Mouse (Mus musculus) MEL (cell line): ENCODE results near the gene 2010109A12Rik. TPM values are rescaled to one million over a fixed set of nuclear protein-coding genes. Genes with fewer than 3 reads are reported as not detected.

Experiments used
- DNase-seq: peaks from one replicate; pipeline ENCODE4 v3.0.0; 2011; ENCODE audit warnings: low read depth, low spot score
- H3K27ac ChIP-seq: 2 replicates; pipeline ENCODE4 v1.5.1; 2012; ENCODE audit warnings: low read depth, mild to moderate bottlenecking, control low read depth, low read length, moderate library complexity; ENCODE audit not compliant: control insufficient read depth
- H3K27me3 ChIP-seq, 2 experiments: fragments of 150-350 bp in 1 of 2; sonication (generic) in 1 of 2; 2 replicates each; pipeline ENCODE4 v1.6.1; 2012; ENCODE audit warnings: low read length in 2 of 2, mild to moderate bottlenecking in 2 of 2, improper control_type of control experiment in 1 of 2, moderate library complexity in 1 of 2; ENCODE audit not compliant: insufficient read depth in 2 of 2, control insufficient read depth in 1 of 2
- H3K36me3 ChIP-seq, 2 experiments: 2 replicates each; pipeline ENCODE4 v1.6.1; 2012 to 2014; ENCODE audit warnings: low read length in 2 of 2, improper control_type of control experiment in 1 of 2, inconsistent platforms in 1 of 2, mild to moderate bottlenecking in 1 of 2; ENCODE audit not compliant: insufficient read depth in 2 of 2, control insufficient read depth in 1 of 2
- H3K4me1 ChIP-seq, 2 experiments: fragments of 150-350 bp in 1 of 2; sonication (generic) in 1 of 2; 2 replicates each; pipeline ENCODE4 v1.6.1; 2012; ENCODE audit warnings: low read length in 2 of 2, improper control_type of control experiment in 1 of 2, mild to moderate bottlenecking in 1 of 2; ENCODE audit not compliant: insufficient read depth in 2 of 2, control insufficient read depth in 1 of 2
- H3K4me3 ChIP-seq, 2 experiments: fragments of 150-350 bp in 1 of 2; sonication (generic) in 1 of 2; 2 replicates each; pipeline ENCODE4 v1.5.1; 2012; ENCODE audit warnings: low read depth in 2 of 2, low read length in 2 of 2, mild to moderate bottlenecking in 2 of 2, moderate library complexity in 2 of 2, control low read depth in 1 of 2, improper control_type of control experiment in 1 of 2; ENCODE audit not compliant: control insufficient read depth in 1 of 2, insufficient read depth in 1 of 2
- H3K79me2 ChIP-seq: 2 replicates; pipeline ENCODE4 v1.6.1; 2012; ENCODE audit warnings: mild to moderate bottlenecking, low read length, moderate library complexity; ENCODE audit not compliant: control insufficient read depth, poor library complexity, insufficient read depth
- H3K9ac ChIP-seq: 2 replicates; pipeline ENCODE4 v1.6.1; 2012; ENCODE audit warnings: low read depth, mild to moderate bottlenecking, control low read depth, low read length, moderate library complexity; ENCODE audit not compliant: control insufficient read depth, poor library complexity, severe bottlenecking
- H3K9me3 ChIP-seq: fragments of 150-350 bp; sonication (generic); replicated peaks from 2 replicates; pipeline ENCODE4 v1.6.1; 2012; ENCODE audit warnings: mild to moderate bottlenecking, low read length, improper control_type of control experiment, moderate library complexity; ENCODE audit not compliant: insufficient read depth
- CHD2 ChIP-seq: IDR thresholded peaks from 2 replicates; pipeline ENCODE4 v1.6.1; 2011; ENCODE audit warnings: low read length, improper control_type of control experiment
- CTCF ChIP-seq, 3 experiments: IDR thresholded peaks in 2 of 3; conservative IDR thresholded peaks in 1 of 3; 2 replicates each; pipeline ENCODE4 v1.5.1; 2011 to 2012; ENCODE audit warnings: low read length in 3 of 3, low read depth in 2 of 3, mild to moderate bottlenecking in 2 of 3, improper control_type of control experiment in 1 of 3, inconsistent platforms in 1 of 3, mixed read lengths in 1 of 3, moderate library complexity in 1 of 3; ENCODE audit not compliant: control insufficient read depth in 1 of 3, insufficient read depth in 1 of 3, poor library complexity in 1 of 3, severe bottlenecking in 1 of 3
- E2F4 ChIP-seq: IDR thresholded peaks from 2 replicates; pipeline ENCODE4 v1.6.1; 2011; ENCODE audit warnings: low read depth, low read length, improper control_type of control experiment, borderline replicate concordance
- EP300 ChIP-seq, 2 experiments: IDR thresholded peaks; 2 replicates each; pipeline ENCODE4 v1.6.1; 2011; ENCODE audit warnings: improper control_type of control experiment in 2 of 2, low read length in 2 of 2, low read depth in 1 of 2, mild to moderate bottlenecking in 1 of 2
- HCFC1 ChIP-seq: IDR thresholded peaks from 2 replicates; pipeline ENCODE4 v1.6.1; 2012; ENCODE audit warnings: low read depth, mild to moderate bottlenecking, inconsistent platforms, low read length, improper control_type of control experiment, moderate library complexity
- JUND ChIP-seq: IDR thresholded peaks from 2 replicates; pipeline ENCODE4 v1.6.1; 2011; ENCODE audit warnings: low read depth, mild to moderate bottlenecking, improper control_type of control experiment, low read length
- MAFK ChIP-seq: IDR thresholded peaks from 2 replicates; pipeline ENCODE4 v1.6.1; 2011; ENCODE audit warnings: low read depth, mild to moderate bottlenecking, low read length, improper control_type of control experiment, borderline replicate concordance
- MAX ChIP-seq: IDR thresholded peaks from 2 replicates; pipeline ENCODE4 v1.6.1; 2011; ENCODE audit warnings: low read length, improper control_type of control experiment
- MAZ ChIP-seq: IDR thresholded peaks from 2 replicates; pipeline ENCODE4 v1.6.1; 2012; ENCODE audit warnings: low read depth, mild to moderate bottlenecking, inconsistent platforms, low read length, improper control_type of control experiment
- MYB ChIP-seq: IDR thresholded peaks from 2 replicates; pipeline ENCODE4 v1.6.1; 2011; ENCODE audit warnings: mild to moderate bottlenecking, low read depth, low read length, improper control_type of control experiment
- NELFE ChIP-seq: IDR thresholded peaks from 2 replicates; pipeline ENCODE4 v1.6.1; 2011; ENCODE audit warnings: low read depth, low read length, improper control_type of control experiment
- POLR2AphosphoS5 ChIP-seq: IDR thresholded peaks from 2 replicates; pipeline ENCODE4 v1.6.1; 2012; ENCODE audit warnings: low read depth, borderline replicate concordance, mild to moderate bottlenecking, inconsistent platforms, low read length, moderate library complexity, mixed read lengths
- RAD21 ChIP-seq: IDR thresholded peaks from 2 replicates; pipeline ENCODE4 v1.6.1; 2011; ENCODE audit warnings: mild to moderate bottlenecking, low read depth, low read length, improper control_type of control experiment
- SMC3 ChIP-seq: IDR thresholded peaks from 2 replicates; pipeline ENCODE4 v1.6.1; 2011; ENCODE audit warnings: low read depth, low read length, improper control_type of control experiment
- TAL1 ChIP-seq: IDR thresholded peaks from 2 replicates; pipeline ENCODE4 v1.6.1; 2012; ENCODE audit warnings: mild to moderate bottlenecking, inconsistent platforms, low read length, moderate library complexity, mixed read lengths
- UBTF ChIP-seq: IDR thresholded peaks from 2 replicates; pipeline ENCODE4 v1.6.1; 2012; ENCODE audit warnings: low read depth, mild to moderate bottlenecking, inconsistent platforms, low read length, improper control_type of control experiment, moderate library complexity, borderline replicate concordance; ENCODE audit not compliant: insufficient read depth
- ZMIZ1 ChIP-seq: IDR thresholded peaks from 2 replicates; pipeline ENCODE4 v1.6.1; 2012; ENCODE audit warnings: low read depth, mild to moderate bottlenecking, inconsistent platforms, low read length, improper control_type of control experiment, moderate library complexity
- ZNF384 ChIP-seq: IDR thresholded peaks from 2 replicates; pipeline ENCODE4 v1.6.1; 2012; ENCODE audit warnings: low read depth, mild to moderate bottlenecking, inconsistent platforms, low read length, improper control_type of control experiment
- polyA plus RNA-seq, 2 experiments: library from polyadenylated mRNA; stranded (reverse) in 1 of 2; unstranded in 1 of 2; fragments of >175 nt in 1 of 2; fragments of >200 nt in 1 of 2; gene quantifications; 2 replicates each; pipeline versions ENCODE4 v1.2.1 to v1.2.4; 2012; ENCODE audit warnings: low replicate concordance in 2 of 2, low read depth in 1 of 2; ENCODE audit not compliant: insufficient read length in 2 of 2, insufficient read depth in 1 of 2, missing spikeins in 1 of 2
- total RNA-seq: library from RNA; depleted of rRNA; stranded (reverse); fragments of 300-350 nt; gene quantifications from 2 replicates; pipeline ENCODE4 v1.2.3, GENCODE M21; 2012

Gene 2010109A12Rik
- total and polyA plus RNA-seq, 3 experiments = 0.21 to 0.23 TPM; not detected in 1

- no peaks in the 10 kb centered on the region for H3K9me3 ChIP-seq
- H3K4me3 ChIP-seq = no peak overlapping the region
- TF ChIP-seq POLR2AphosphoS5 (no peak), E2F4 (no peak), JUND (no peak), RAD21 (peak; percentile 38), CHD2 (no peak), CTCF (IDR thresholded peaks at IDR 0.05 in 2 of 3, conservative IDR thresholded peaks at IDR 0.05 in 1 of 3; ENCODE audit: control insufficient read depth in 1 of 3, insufficient read depth in 1 of 3, low read depth in 2 of 3, low read length in 3 of 3, poor library complexity in 1 of 3, severe bottlenecking in 1 of 3) (peak; percentile 8 to 52 (median 23); a peak in 4 of 6 replicates), SMC3 (peak; percentile 71), UBTF (no peak)
- TF ChIP-seq, all 39 proteins: peak for 3
- Histone ChIP-seq H3K36me3 (peaks cover 0 to 11% of the 10 kb centered on the region in 2 experiments; a peak in 2 of 4 replicates), H3K27me3 (no peaks in the 10 kb centered on the region), H3K79me2 (no peaks in the 10 kb centered on the region), H3K27ac (no peak overlapping the region), H3K4me1 (no peaks in the 10 kb centered on the region), H3K9ac (no peak overlapping the region)
- peak; percentile 34 for DNase-seq
Observed at GRCm38 (mm10) chr5:93180252-93180651, 26.1 kb upstream of the 2010109A12Rik start.

- DNase-seq = no peak
- peaks cover 0 to 26% of the 10 kb centered on the region in 2 experiments; a peak in 2 of 4 replicates for H3K36me3 ChIP-seq
- H3K79me2 ChIP-seq = no peaks in the 10 kb centered on the region
- H3K9me3 ChIP-seq = no peaks in the 10 kb centered on the region
- H3K27me3 ChIP-seq = no peaks in the 10 kb centered on the region
- no peak overlapping the region for H3K9ac ChIP-seq
- H3K27ac ChIP-seq = no peak overlapping the region
- no peaks in the 10 kb centered on the region for H3K4me1 ChIP-seq
- H3K4me3 ChIP-seq = no peak overlapping the region
- no peak for TF ChIP-seq MAFK
- TF ChIP-seq ZNF384 = no peak
- no peak for TF ChIP-seq CTCF (IDR thresholded peaks at IDR 0.05 in 2 of 3, conservative IDR thresholded peaks at IDR 0.05 in 1 of 3; ENCODE audit: control insufficient read depth in 1 of 3, insufficient read depth in 1 of 3, low read depth in 2 of 3, low read length in 3 of 3, poor library complexity in 1 of 3, severe bottlenecking in 1 of 3)
- no peak for TF ChIP-seq MAX
- no peak for TF ChIP-seq MAZ
- TF ChIP-seq TAL1 = no peak
- no peak for TF ChIP-seq NELFE
- no peak for TF ChIP-seq SMC3
- no peak for TF ChIP-seq ZMIZ1
- TF ChIP-seq MYB = no peak
- no peak for TF ChIP-seq EP300 (IDR thresholded peaks at IDR 0.05; ENCODE audit: low read depth in 1 of 2, low read length in 2 of 2)
- no peak for TF ChIP-seq HCFC1
Observed at GRCm38 (mm10) chr5:93183311-93183710, 23.0 kb upstream of the 2010109A12Rik start.
